Mouse (Mus musculus) kidney, embryonic 14.5 days (tissue): ENCODE measurements at regions not wholly inside any gene's neighbourhood (a gene's known extent, or its start where the extent isn't known, plus 50 kb on each side); places are given as distances from the start of the nearest gene placed in this dataset. TPM values are rescaled to one million over a fixed set of nuclear protein-coding genes. Genes with fewer than 3 reads are reported as not detected.

Experiments used
- ATAC-seq: fragments of 200-750 bp; cut with Nextera tagmentation; 2 replicates; pipeline ENCODE4 v1.8.0; 2017; ENCODE audit warnings: moderate number of reproducible peaks, mild to moderate bottlenecking, moderate TSS enrichment, moderate library complexity; ENCODE audit not compliant: low FRiP score, low TSS enrichment
- H3K27ac ChIP-seq: fragments of 300-500 bp; sonication (generic); 2 replicates; pipeline ENCODE4 v1.5.1; 2014; ENCODE audit warnings: low read depth, mild to moderate bottlenecking, low read length, moderate library complexity, mixed read lengths
- H3K27me3 ChIP-seq: fragments of 300-500 bp; sonication (generic); 2 replicates; pipeline ENCODE4 v1.6.1; 2014; ENCODE audit warnings: mild to moderate bottlenecking, low read length; ENCODE audit not compliant: control insufficient read depth, insufficient read depth
- H3K36me3 ChIP-seq: fragments of 300-500 bp; sonication (generic); 2 replicates; pipeline ENCODE4 v1.6.1; 2014; ENCODE audit warnings: low read length, mixed read lengths; ENCODE audit not compliant: control insufficient read depth, insufficient read depth
- H3K4me1 ChIP-seq: fragments of 300-500 bp; sonication (generic); 2 replicates; pipeline ENCODE4 v1.6.1; 2014; ENCODE audit warnings: low read length, mixed read lengths; ENCODE audit not compliant: control insufficient read depth, insufficient read depth
- H3K4me2 ChIP-seq: fragments of 300-500 bp; sonication (generic); replicated peaks from 2 replicates; pipeline ENCODE4 v1.6.1; 2014; ENCODE audit warnings: low read depth, mild to moderate bottlenecking, low read length
- H3K4me3 ChIP-seq: fragments of 300-500 bp; sonication (generic); 2 replicates; pipeline ENCODE4 v1.5.1; 2014; ENCODE audit warnings: mild to moderate bottlenecking, low read length
- H3K9ac ChIP-seq: fragments of 300-500 bp; sonication (generic); 2 replicates; pipeline ENCODE4 v1.6.1; 2014; ENCODE audit warnings: low read depth, mild to moderate bottlenecking, low read length, moderate library complexity
- H3K9me3 ChIP-seq: fragments of 300-500 bp; sonication (generic); 2 replicates; pipeline ENCODE4 v1.6.1; 2016; ENCODE audit warnings: low read length; ENCODE audit not compliant: control insufficient read depth
- microRNA-seq: library from miRNA; unstranded; fragments of <30 nt; microRNA quantifications from one replicate; pipeline ENCODE4, GENCODE M21; 2016

DNA sequence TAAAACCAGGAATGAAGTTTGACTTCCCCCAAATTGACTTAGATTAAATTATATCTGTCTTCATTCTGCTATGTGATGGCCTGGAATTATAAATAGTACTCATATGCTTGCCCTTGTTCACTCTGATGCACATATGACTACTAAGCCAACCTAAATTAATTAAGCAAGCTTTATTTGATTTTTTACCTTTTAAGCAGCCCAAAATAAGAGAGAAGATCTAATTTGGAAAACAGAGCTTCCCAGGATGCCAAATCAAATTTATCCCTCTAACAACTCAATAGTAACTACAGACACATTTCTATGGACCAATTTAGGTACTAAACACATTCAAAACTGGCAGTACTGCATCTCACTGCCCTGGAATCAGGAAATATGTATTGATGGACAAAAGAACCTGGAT lies 342.1 kb upstream of the Slc8a1 start:
- ATAC-seq: no peak
- Histone ChIP-seq H3K4me1 (no peaks in the 10 kb centered on the region), H3K4me3 (no peak overlapping the region), H3K27ac (no peak overlapping the region), H3K9me3 (no peaks in the 10 kb centered on the region), H3K36me3 (no peaks in the 10 kb centered on the region), H3K4me2 (no peak overlapping the region), H3K9ac (no peak overlapping the region), H3K27me3 (no peaks in the 10 kb centered on the region)

Small RNA genes in the stretch of these regions (microRNA-seq; reads per million reads assigned to microRNA genes)
- gene Gm23400 (not detected), gene Gm27359 (not detected)
